Mouse (Mus musculus): Measurements from ENCODE around the gene Acads. TPM values are rescaled to one million over a fixed set of nuclear protein-coding genes. Genes with fewer than 3 reads are reported as not detected.

Gene Acads
- total and polyA plus RNA-seq, 3 experiments: 31.9 to 56.5 TPM; not detected in 1

DNA sequence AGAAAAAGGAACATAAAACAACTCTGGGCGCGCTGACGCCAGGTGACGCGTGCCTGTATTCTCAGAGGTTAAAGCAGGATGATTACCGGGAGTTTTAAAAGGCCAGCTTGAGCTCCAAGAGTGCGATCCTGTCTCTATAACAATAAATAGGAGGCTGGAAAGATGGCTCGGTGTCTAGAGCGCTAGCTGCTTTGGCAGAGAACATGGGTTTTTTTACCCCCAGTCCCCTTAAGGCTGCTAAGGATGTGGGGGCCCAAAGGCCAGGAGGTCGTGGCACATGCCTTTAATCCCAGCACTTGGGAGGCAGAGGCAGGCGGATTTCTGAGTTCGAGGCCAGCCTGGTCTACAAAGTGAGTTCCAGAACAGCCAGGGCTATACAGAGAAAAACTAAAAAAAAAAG is 40.0 kb upstream of the Acads start:
- Histone ChIP-seq H3K79me2 (ENCODE audit: control insufficient read depth, insufficient read depth, low read length, poor library complexity) (peaks cover 43% of the 10 kb centered on the region), H3K4me3 (ENCODE audit: control insufficient read depth in 1 of 2, insufficient read depth in 1 of 2, low read depth in 2 of 2, low read length in 2 of 2) (peak overlapping the region; percentile 73 to 85), H3K36me3 (ENCODE audit: control insufficient read depth in 1 of 2, insufficient read depth in 2 of 2, low read length in 2 of 2) (peaks cover 0 to 30% of the 10 kb centered on the region in 2 experiments; a peak in 2 of 4 replicates), H3K27me3 (ENCODE audit: control insufficient read depth in 1 of 2, insufficient read depth in 2 of 2, low read length in 2 of 2) (no peaks in the 10 kb centered on the region), H3K4me1 (ENCODE audit: control insufficient read depth in 1 of 2, insufficient read depth in 2 of 2, low read length in 2 of 2) (peaks cover 7 to 33% of the 10 kb centered on the region in 2 experiments), H3K9me3 (replicated peaks; ENCODE audit: insufficient read depth, low read length) (no peaks in the 10 kb centered on the region), H3K9ac (ENCODE audit: control insufficient read depth, low read depth, low read length, poor library complexity, severe bottlenecking) (peak overlapping the region; percentile 90), H3K27ac (ENCODE audit: control insufficient read depth, low read depth, low read length) (peak overlapping the region; percentile 78)
- DNase-seq (ENCODE audit: low read depth, low spot score): no peak
- TF ChIP-seq MAX (IDR thresholded peaks at IDR 0.05; ENCODE audit: low read length) (no peak), BHLHE40 (IDR thresholded peaks at IDR 0.05; ENCODE audit: borderline replicate concordance, low read depth, low read length) (no peak), TAL1 (IDR thresholded peaks at IDR 0.05; ENCODE audit: low read length) (no peak), E2F4 (IDR thresholded peaks at IDR 0.05; ENCODE audit: borderline replicate concordance, low read depth, low read length) (no peak), SMC3 (IDR thresholded peaks at IDR 0.05; ENCODE audit: low read depth, low read length) (no peak), ETS1 (IDR thresholded peaks at IDR 0.05; ENCODE audit: low read depth, low read length) (no peak), RCOR1 (IDR thresholded peaks at IDR 0.05; ENCODE audit: low read depth, low read length) (no peak), ZMIZ1 (IDR thresholded peaks at IDR 0.05; ENCODE audit: low read depth, low read length) (no peak), ZKSCAN1 (IDR thresholded peaks at IDR 0.05; ENCODE audit: low read depth, low read length) (no peak), UBTF (IDR thresholded peaks at IDR 0.05; ENCODE audit: borderline replicate concordance, insufficient read depth, low read depth, low read length) (no peak), MAZ (IDR thresholded peaks at IDR 0.05; ENCODE audit: low read depth, low read length) (no peak), ZC3H11A (IDR thresholded peaks at IDR 0.05; ENCODE audit: low read depth, low read length) (no peak), MEF2A (IDR thresholded peaks at IDR 0.05; ENCODE audit: extremely low read depth, insufficient replicate concordance, low read depth, low read length, poor library complexity, severe bottlenecking) (no peak), SIN3A (IDR thresholded peaks at IDR 0.05; ENCODE audit: low read length) (no peak), USF1 (IDR thresholded peaks at IDR 0.05; ENCODE audit: low read depth, low read length) (no peak), NELFE (IDR thresholded peaks at IDR 0.05; ENCODE audit: low read depth, low read length) (no peak)

GRCm38 (mm10) chr5:115158040-115158983 is 39.2 kb upstream of the Acads start, which contains the start of gene Mlec:
Gene Mlec (minus strand): TSS chr5:115158179.
- H3K27ac ChIP-seq (ENCODE audit: control insufficient read depth, low read depth, low read length): peak within 1 kb of the TSS; percentile 98
- peaks cover 52% of the 10 kb centered on the region for H3K79me2 ChIP-seq (ENCODE audit: control insufficient read depth, insufficient read depth, low read length, poor library complexity)
- peaks cover 7 to 38% of the 10 kb centered on the region in 2 experiments for H3K4me1 ChIP-seq (ENCODE audit: control insufficient read depth in 1 of 2, insufficient read depth in 2 of 2, low read length in 2 of 2)
- peaks cover 0 to 34% of the 10 kb centered on the region in 2 experiments; a peak in 3 of 4 replicates for H3K36me3 ChIP-seq (ENCODE audit: control insufficient read depth in 1 of 2, insufficient read depth in 2 of 2, low read length in 2 of 2)
- no peaks in the 10 kb centered on the region for H3K9me3 ChIP-seq (replicated peaks; ENCODE audit: insufficient read depth, low read length)
- H3K4me3 ChIP-seq (ENCODE audit: control insufficient read depth in 1 of 2, insufficient read depth in 1 of 2, low read depth in 2 of 2, low read length in 2 of 2): peak within 1 kb of the TSS; percentile 85 to 87
- no peaks in the 10 kb centered on the region for H3K27me3 ChIP-seq (ENCODE audit: control insufficient read depth in 1 of 2, insufficient read depth in 2 of 2, low read length in 2 of 2)
- peak; percentile 99 for DNase-seq (ENCODE audit: low read depth, low spot score)
- H3K9ac ChIP-seq (ENCODE audit: control insufficient read depth, low read depth, low read length, poor library complexity, severe bottlenecking): peak within 1 kb of the TSS; percentile 98
- TF ChIP-seq TBP (IDR thresholded peaks at IDR 0.05; ENCODE audit: low read depth, low read length) (peak; percentile 59), TCF12 (IDR thresholded peaks at IDR 0.05; ENCODE audit: low read depth, low read length) (peak; percentile 40; the same call in 1 of the 2 replicates), JUND (IDR thresholded peaks at IDR 0.05; ENCODE audit: low read depth, low read length) (no peak), USF2 (IDR thresholded peaks at IDR 0.05; ENCODE audit: borderline replicate concordance in 1 of 2, insufficient read depth in 1 of 2, low read depth in 1 of 2, low read length in 2 of 2) (no peak), ELF1 (IDR thresholded peaks at IDR 0.05; ENCODE audit: low read depth, low read length) (peak; percentile 95), MYC (IDR thresholded peaks at IDR 0.05; ENCODE audit: low read depth, low read length) (peak; percentile 83; the same call in 1 of the 2 replicates), GATA1 (IDR thresholded peaks at IDR 0.05; ENCODE audit: low read depth, low read length) (no peak), TAL1 (IDR thresholded peaks at IDR 0.05; ENCODE audit: low read length) (no peak), ZNF384 (IDR thresholded peaks at IDR 0.05; ENCODE audit: low read depth, low read length) (no peak), POLR2AphosphoS5 (IDR thresholded peaks at IDR 0.05; ENCODE audit: borderline replicate concordance, low read depth, low read length) (no peak), MXI1 (IDR thresholded peaks at IDR 0.05; ENCODE audit: low read depth, low read length) (peak; percentile 69), SIN3A (IDR thresholded peaks at IDR 0.05; ENCODE audit: low read length) (peak; percentile 84), RCOR1 (IDR thresholded peaks at IDR 0.05; ENCODE audit: low read depth, low read length) (no peak), ZKSCAN1 (IDR thresholded peaks at IDR 0.05; ENCODE audit: low read depth, low read length) (no peak), KAT2A (conservative IDR thresholded peaks at IDR 0.05; ENCODE audit: low read depth, low read length) (peak; percentile 64), MAZ (IDR thresholded peaks at IDR 0.05; ENCODE audit: low read depth, low read length) (no peak; the same call in 1 of the 2 replicates), POLR2A (IDR thresholded peaks at IDR 0.05; ENCODE audit: control insufficient read depth in 1 of 2, insufficient read depth in 1 of 2, low read depth in 1 of 2, low read length in 2 of 2, poor library complexity in 1 of 2) (peak; percentile 80), BHLHE40 (IDR thresholded peaks at IDR 0.05; ENCODE audit: borderline replicate concordance, low read depth, low read length) (no peak)
